Mouse (Mus musculus) spleen, adult 2 months (tissue): ENCODE results near the gene Rgs16.

Experiments
- CTCF ChIP-seq: fragments of 200-500 bp; IDR thresholded peaks from 2 replicates; pipeline ENCODE4 v1.5.1; 2011; ENCODE audit warnings: mild to moderate bottlenecking, inconsistent platforms; ENCODE audit not compliant: insufficient read depth, insufficient read length, insufficient replicate concordance; ENCODE audit errors: extremely low read depth
- POLR2A ChIP-seq: fragments of 200-500 bp; IDR thresholded peaks from 2 replicates; pipeline ENCODE4 v1.6.1; 2011; ENCODE audit warnings: low read depth, low read length, inconsistent platforms

- TF ChIP-seq POLR2A (no peak), CTCF (no peak)
These were observed 27.1 kb downstream of the Rgs16 start for GRCm38 (mm10) chr1:153767281-153767680.
